Mouse (Mus musculus) spleen, postnatal 4 days (tissue): ENCODE results near the gene Cmklr1.

Experiments
- DNase-seq, 2 experiments: peaks; one replicate each; pipeline ENCODE4 v3.0.0; 2022; ENCODE audit warnings: low spot score in 2 of 2

Gene Cmklr1

DNA sequence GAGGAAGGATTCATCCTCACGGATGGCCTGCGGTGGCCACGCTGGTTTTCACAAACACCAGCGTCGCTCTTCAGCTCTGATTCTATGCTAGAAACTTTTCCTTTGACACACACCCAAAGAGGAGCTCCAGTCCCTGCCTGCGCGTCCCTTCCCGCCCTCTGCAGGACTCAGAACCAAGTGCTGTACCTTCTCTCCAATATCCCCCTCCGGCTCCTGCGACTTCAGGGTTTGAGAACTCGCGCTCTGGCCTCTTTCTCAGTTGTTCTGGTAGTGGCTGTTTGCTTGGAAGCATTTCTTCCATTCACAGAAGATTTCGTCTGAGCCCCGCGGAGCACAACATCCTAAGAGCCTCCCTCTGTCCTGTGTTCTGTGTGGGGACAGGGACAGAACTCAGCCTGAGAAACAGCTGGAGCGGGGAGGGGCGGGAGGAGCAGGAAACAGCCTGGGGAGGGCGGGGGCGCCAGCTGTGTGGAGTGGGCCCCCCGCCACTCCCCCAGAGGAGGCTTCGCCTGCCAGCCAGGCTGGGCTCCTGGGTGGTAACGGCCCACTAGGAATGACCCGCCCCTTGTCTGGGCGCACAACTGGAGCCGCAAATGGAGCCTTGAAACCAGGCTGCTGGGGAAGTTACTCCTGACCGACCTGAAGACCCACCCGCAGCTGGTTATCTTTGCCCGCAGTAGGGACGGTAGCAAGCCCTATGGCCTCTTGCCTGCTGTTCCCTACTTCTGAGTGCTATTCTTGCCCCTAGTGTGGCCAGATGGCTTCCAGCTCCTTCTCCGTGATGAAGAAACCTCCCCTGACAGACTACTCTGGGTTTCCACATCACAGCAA lies at the start of gene Cmklr1:
Gene Cmklr1 (minus strand): TSS at position 392 of the 831 bp plus-strand sequence.
- DNase-seq: no peak

DNA sequence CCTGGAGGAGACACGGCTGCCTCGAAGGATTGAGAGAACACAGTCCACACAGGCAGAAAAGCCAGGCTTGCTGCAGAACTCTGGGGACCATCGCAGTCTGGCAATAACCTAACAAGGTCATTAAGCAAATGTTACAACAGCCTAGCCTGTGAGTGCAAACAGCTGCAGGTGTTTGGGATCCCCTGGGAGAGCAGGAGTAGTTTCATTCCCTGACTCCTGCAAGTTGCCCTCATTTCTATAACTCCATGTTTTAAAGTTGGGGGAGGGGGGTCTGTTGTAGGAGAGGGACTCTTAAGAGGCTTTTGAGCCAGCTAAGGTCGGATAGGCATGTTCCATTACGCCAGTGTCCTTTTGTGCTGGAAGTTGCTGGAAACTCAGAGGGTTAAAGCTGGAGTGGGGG lies 44.2 kb upstream of the Cmklr1 start:
- DNase-seq: no peak

GRCm38 (mm10) chr5:113694000-113694399 lies 43.8 kb upstream of the Cmklr1 start:
- no peak for DNase-seq

DNA sequence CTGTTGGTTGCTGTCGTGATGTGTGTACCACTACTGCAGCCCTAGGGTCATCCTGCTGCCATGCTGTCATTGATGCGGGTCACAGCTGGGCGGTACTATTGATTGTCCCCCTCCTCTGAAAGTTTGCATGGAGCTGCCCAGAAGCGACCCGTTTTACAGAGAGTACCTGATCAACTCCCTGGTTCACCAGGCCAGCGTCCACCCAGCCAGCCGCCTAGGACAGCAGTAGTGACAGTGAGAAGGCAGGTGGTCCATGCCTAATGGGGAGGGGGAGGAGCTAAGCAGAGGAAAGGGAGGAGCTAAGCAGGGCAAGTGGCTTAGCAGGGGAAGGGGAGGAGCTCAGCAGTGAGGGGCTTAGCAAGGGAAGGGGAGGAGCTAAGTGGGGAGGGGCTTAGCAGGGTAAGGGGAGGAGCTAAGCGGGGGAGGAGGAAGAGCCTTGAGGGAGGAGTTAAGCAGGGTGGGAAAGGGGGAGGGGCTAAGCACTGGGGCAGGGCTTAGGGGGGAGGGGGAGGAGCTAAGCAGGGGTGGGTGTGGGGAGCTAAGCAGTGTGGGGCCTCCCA lies 43.0 kb upstream of the Cmklr1 start:
- no peak for DNase-seq

GRCm38 (mm10) chr5:113690866-113691265 lies 40.6 kb upstream of the Cmklr1 start:
- no peak for DNase-seq

- DNase-seq: no peak
Measured at GRCm38 (mm10) chr5:113690069-113690548, 39.9 kb upstream of the Cmklr1 start.

- DNase-seq: no peak
Measured at GRCm38 (mm10) chr5:113687514-113687913, 37.3 kb upstream of the Cmklr1 start.

DNA sequence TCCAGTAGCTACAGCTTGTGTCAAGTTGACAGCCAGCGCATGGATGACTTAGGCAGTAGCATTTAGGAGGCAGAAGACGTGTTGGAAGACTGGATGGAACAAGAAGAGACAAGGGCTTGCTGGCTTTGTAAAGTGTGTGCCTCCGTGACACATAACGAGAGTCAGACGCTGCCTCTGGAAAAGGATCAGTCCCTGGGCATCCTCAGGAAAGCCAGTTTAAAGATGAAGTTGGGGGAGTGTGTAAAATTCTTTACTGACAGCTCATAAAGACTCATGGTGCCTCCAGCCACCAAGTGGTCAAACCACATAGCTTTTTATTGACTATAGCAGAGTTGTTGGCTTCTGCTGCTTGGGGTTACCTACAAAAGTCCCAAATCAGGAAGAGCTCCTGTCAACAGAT lies 35.2 kb upstream of the Cmklr1 start:
- DNase-seq: no peak

- no peak for DNase-seq
Measured at GRCm38 (mm10) chr5:113683246-113683645, 33.0 kb upstream of the Cmklr1 start.

- DNase-seq: no peak
Measured at GRCm38 (mm10) chr5:113682472-113682871, 32.2 kb upstream of the Cmklr1 start.

DNA sequence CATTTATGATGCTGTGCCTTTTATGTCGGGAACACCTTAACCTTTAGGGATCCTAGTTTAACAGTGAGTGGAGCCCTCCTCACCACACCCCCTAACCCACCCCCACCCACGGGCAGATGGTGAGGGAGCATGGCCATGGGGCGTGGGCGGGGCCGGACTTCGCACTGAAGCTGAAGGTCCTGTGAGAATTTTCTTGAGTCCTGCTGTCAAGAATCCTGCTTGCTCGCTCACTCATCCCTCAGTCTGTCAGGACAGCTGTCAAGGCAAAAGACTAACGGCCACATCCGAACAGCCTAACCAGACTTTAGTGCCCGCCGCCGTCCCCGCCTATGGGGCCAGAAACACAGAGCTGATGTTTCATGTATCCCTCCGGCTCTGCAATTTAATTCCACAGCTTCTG lies 31.0 kb upstream of the Cmklr1 start:
- DNase-seq: no peak

DNA sequence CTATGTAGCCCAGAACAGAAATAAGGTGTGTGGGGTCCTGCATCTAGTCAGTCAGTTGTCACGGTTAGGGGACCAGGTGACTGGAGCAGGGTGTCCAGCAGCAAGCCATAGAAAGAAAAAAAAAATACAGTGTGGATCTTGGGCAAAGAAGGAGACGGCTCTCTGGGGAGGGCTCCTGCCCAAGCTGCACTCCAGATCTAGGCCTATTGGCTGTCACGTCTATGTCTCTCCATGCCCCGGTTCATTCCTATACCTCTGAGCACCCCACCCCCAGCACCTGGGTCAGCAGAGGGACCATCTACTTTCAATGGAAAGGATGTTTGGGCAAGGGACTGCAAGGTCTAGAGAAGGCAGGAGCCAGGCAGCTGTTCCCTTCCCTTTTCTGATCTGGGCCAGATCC lies 29.3 kb upstream of the Cmklr1 start:
- no peak for DNase-seq

GRCm38 (mm10) chr5:113678743-113679452 lies 28.7 kb upstream of the Cmklr1 start:
- no peak for DNase-seq

DNA sequence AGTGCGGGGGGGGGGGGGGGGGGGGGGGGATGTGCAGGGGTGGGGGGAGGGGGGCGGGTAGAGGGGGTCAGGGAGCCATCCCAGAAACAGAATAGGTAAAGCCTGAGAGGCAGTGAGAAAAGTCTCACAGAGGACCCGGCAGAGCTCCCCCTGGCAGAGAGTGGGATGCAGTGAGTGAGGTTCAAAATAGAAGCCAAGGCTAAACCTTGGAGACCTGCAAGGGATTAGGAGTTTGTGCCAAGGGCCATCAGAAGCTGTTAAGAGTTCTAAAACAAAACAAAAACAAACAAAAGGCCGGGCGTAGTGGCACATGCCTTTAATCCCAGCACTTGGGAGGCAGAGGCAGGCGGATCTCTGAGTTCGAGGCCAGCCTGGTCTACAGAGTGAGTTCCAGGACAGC lies 27.3 kb upstream of the Cmklr1 start:
- no peak for DNase-seq

GRCm38 (mm10) chr5:113674851-113675250 lies 24.6 kb upstream of the Cmklr1 start:
- no peak for DNase-seq

GRCm38 (mm10) chr5:113672456-113672855 lies 22.2 kb upstream of the Cmklr1 start:
- no peak for DNase-seq

- DNase-seq: no peak
Measured at GRCm38 (mm10) chr5:113670597-113670996, 20.4 kb upstream of the Cmklr1 start.

GRCm38 (mm10) chr5:113670110-113670509 lies 19.9 kb upstream of the Cmklr1 start:
- DNase-seq: no peak

GRCm38 (mm10) chr5:113664629-113665195 lies 14.5 kb upstream of the Cmklr1 start:
- DNase-seq: no peak

- no peak for DNase-seq
Measured at GRCm38 (mm10) chr5:113664127-113664526, 13.9 kb upstream of the Cmklr1 start.

DNA sequence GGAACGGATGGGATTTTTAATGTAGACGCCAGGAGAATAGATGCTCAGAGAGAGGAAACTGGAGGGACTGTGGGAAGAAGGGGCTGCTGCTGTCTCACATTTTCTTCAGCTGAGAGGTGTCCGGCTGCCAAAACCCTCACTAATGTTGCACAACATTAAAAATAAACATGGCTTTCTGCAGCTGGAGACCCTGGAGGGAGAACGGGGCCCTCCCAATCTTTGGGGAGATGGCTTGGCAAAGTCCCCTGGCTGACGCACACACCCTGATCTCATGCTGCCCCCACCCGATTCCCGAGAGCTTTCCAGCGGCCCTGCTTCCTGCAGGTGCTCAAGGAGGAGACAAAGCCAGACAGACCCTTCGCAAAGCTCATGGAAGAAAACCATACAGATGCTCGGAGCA lies 10.6 kb upstream of the Cmklr1 start:
- no peak for DNase-seq

DNA sequence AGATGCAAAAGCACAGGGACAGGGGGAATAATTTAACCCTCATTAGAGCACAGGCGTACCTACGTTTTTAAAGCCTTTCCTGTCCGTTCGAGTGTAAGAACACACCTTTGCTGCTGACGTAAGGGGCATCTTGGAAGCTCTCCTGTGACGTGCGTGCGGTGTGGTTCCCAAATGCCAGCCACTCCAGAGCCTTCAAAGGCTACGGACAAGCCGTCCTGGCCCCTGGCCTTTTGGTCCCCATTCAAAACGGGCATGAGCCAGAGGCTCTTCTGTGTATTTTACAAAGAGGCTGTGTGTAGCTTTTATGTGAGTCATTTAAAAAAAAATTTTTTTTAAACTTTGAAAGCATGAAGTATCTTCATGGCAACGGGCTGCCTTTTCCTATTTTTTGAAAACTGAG lies 4.6 kb upstream of the Cmklr1 start:
- no peak for DNase-seq
